ENCODE assay signal across 23 mouse cellular contexts in the genomic region with DNA sequence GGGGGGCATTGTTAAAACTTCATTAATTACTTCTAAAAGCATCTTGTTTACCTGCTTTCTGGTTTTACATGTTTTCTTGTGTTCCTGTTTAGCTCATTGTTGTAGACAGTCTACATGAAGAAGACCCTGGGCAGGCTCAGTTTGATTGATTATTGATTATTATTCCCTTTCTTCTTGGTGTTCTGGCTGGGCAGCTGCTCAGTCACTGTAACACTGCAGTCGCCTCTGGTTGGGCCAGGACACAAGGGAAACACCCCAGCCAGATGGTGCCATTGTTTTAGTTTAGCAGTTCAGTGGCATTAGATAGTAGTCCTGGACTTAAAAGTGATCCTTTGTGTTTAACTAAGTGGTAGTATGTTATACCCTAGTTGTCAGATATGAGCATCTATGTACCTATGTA.
"Had no signal": no experiment of that assay in that cellular context is flagged by ENCODE, and none has a peak within 500 bp of the region (broad histone marks: within the 10 kb centered on the region; RNA-seq: fewer than 3 reads in every experiment).

No protein-coding gene starts in this region.

- ATAC-seq: inflammation-experienced regulatory T-cells, adult 6 months; intestine, embryonic 15.5 days; intestine, postnatal 0 days had no signal

- H3K9ac ChIP-seq: heart, embryonic 12.5 days; hindbrain, embryonic 14.5 days; intestine, embryonic 15.5 days; limb, embryonic 12.5 days had no signal

- H3K4me3 ChIP-seq: gastrocnemius, adult 2 months; heart, embryonic 10.5 days; heart, embryonic 12.5 days; intestine, embryonic 15.5 days; layer of hippocampus, adult 2 months; left cerebral cortex, adult 2 months; limb, embryonic 10.5 days; limb, embryonic 12.5 days had no signal

- H3K36me3 ChIP-seq: heart, embryonic 10.5 days; heart, embryonic 12.5 days; intestine, embryonic 15.5 days; limb, embryonic 10.5 days; limb, embryonic 12.5 days had no signal

- H3K4me2 ChIP-seq: heart, embryonic 12.5 days; hindbrain, embryonic 14.5 days; intestine, embryonic 15.5 days; limb, embryonic 12.5 days; liver, embryonic 11.5 days had no signal

- H3K4me1 ChIP-seq: heart, embryonic 10.5 days; heart, embryonic 12.5 days; intestine, embryonic 15.5 days; limb, embryonic 10.5 days; limb, embryonic 12.5 days had no signal

- H3K27ac ChIP-seq: gastrocnemius, adult 2 months; heart, embryonic 10.5 days; hindbrain, embryonic 14.5 days; intestine, embryonic 15.5 days; layer of hippocampus, adult 2 months; left cerebral cortex, adult 2 months; limb, embryonic 10.5 days; limb, embryonic 12.5 days had no signal

- H3K27me3 ChIP-seq: heart, embryonic 12.5 days; intestine, embryonic 15.5 days; limb, embryonic 12.5 days had no signal

- H3K9me3 ChIP-seq: heart, embryonic 10.5 days; heart, embryonic 12.5 days; intestine, embryonic 15.5 days; limb, embryonic 10.5 days; limb, embryonic 12.5 days had no signal

- DNase-seq: gastrocnemius, adult 2 months; gastrocnemius, postnatal 10 days; gastrocnemius, postnatal 25 days; heart, adult 18-20 months; heart, postnatal 10 days; heart, postnatal 4 days; kidney, adult 18-20 months; kidney, adult 8-10 months; kidney, postnatal 10 days; kidney, postnatal 25 days; kidney, postnatal 4 days; liver had no signal
